Mouse (Mus musculus) kidney, postnatal 0 days (tissue): ENCODE measurements at regions not wholly inside any gene's neighbourhood (a gene's known extent, or its start where the extent isn't known, plus 50 kb on each side); places are given as distances from the start of the nearest gene placed in this dataset.

Experiments
- ATAC-seq: fragments of 200-750 bp; cut with Nextera tagmentation; replicated peaks from 2 replicates; pipeline ENCODE4 v1.8.0; 2017; ENCODE audit warnings: low read depth, moderate number of reproducible peaks, moderate TSS enrichment, moderate library complexity; ENCODE audit not compliant: low FRiP score
- DNase-seq: peaks from one replicate; pipeline ENCODE4 v3.0.0-alpha.2; 2016; ENCODE audit warnings: low spot score
- H3K27ac ChIP-seq: fragments of 300-500 bp; sonication (generic); 2 replicates; pipeline ENCODE4 v1.5.1; 2014; ENCODE audit warnings: mild to moderate bottlenecking
- H3K27me3 ChIP-seq: fragments of 300-500 bp; sonication (generic); 2 replicates; pipeline ENCODE4 v1.6.1; 2014; ENCODE audit warnings: low read length, mixed read lengths; ENCODE audit not compliant: insufficient read depth
- H3K36me3 ChIP-seq: fragments of 300-500 bp; sonication (generic); 2 replicates; pipeline ENCODE4 v1.6.1; 2014; ENCODE audit warnings: low read length, mixed read lengths; ENCODE audit not compliant: insufficient read depth
- H3K4me1 ChIP-seq: fragments of 300-500 bp; sonication (generic); replicated peaks from 2 replicates; pipeline ENCODE4 v1.6.1; 2014; ENCODE audit warnings: antibody characterized with exemption, low read length, mixed read lengths; ENCODE audit not compliant: insufficient read depth
- H3K4me2 ChIP-seq: fragments of 300-500 bp; sonication (generic); 2 replicates; pipeline ENCODE4 v1.6.1; 2014; ENCODE audit warnings: mild to moderate bottlenecking, low read length, moderate library complexity, mixed read lengths
- H3K4me3 ChIP-seq: fragments of 300-500 bp; sonication (generic); replicated peaks from 2 replicates; pipeline ENCODE4 v1.5.1; 2014; ENCODE audit warnings: low read depth, low read length
- H3K9ac ChIP-seq: fragments of 300-500 bp; sonication (generic); 2 replicates; pipeline ENCODE4 v1.6.1; 2014; ENCODE audit warnings: low read depth, low read length
- H3K9me3 ChIP-seq: fragments of 300-500 bp; sonication (generic); replicated peaks from 2 replicates; pipeline ENCODE4 v1.6.1; 2016; ENCODE audit warnings: low read length, inconsistent platforms, mixed read lengths
- CTCF ChIP-seq: IDR thresholded peaks from 2 replicates; pipeline ENCODE4 v1.5.1; 2016; ENCODE audit warnings: antibody characterized with exemption, low read depth, mild to moderate bottlenecking, moderate library complexity
- WGBS: fragments of 180-500 bp; shearing (Covaris S2); extraction: QIAGEN DNeasy Blood & Tissue Kit; methylation state at CpG from one replicate; pipeline ENCODE4 v1.1.7; 2014; 5-methylcytosine and 5-hydroxymethylcytosine counted together

- no peak for TF ChIP-seq CTCF
- no peak for DNase-seq
- Histone ChIP-seq H3K9ac (no peak overlapping the region), H3K4me3 (no peak overlapping the region), H3K27ac (no peak overlapping the region), H3K27me3 (no peaks in the 10 kb centered on the region), H3K9me3 (no peaks in the 10 kb centered on the region), H3K36me3 (no peaks in the 10 kb centered on the region), H3K4me2 (no peak overlapping the region), H3K4me1 (no peaks in the 10 kb centered on the region)
- no peak for ATAC-seq
- WGBS: 84% methylated on average over 6 of the region's 6 CpGs
These were observed 55.0 kb upstream of the Uqcrfs1 start for GRCm38 (mm10) chr13:30600194-30600593.

DNA sequence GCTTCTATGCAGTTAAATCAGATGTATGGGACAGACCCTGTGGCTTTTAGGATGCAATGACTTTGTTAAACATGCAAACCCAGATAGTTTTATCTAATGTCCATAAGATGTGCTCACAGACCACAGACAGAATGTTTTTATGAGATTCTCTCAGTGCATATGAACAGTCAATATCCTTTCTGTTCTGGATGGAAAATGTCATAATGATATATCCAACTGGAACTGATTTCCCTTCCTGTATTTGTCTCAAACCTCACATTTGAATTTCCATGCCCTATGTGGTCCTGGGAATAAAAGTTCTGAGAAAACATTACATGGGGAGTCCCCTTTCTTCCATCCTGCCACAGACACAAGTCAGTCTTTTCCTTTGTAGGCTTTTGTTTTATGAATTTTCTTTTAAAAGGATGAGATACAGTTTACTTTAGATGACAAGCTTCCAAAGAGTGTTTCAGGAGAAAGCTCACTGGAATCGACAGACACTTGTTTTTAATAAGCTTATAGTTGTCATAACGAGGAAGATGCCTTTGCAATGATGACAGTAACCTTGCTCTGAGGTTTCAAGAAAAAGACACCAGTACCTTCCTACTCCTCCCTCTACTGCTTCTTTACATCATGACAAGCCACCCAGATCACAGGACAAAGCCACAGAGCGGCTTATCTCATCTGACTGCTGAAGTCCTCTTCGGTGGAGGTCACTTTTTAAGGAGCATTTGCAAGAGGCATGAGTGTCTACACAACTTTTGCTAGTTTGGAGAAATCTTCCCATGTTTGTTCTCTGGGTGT is 55.7 kb upstream of the Uqcrfs1 start:
- no peak overlapping the region for H3K27ac ChIP-seq
- 89% methylated on average over 4 of the region's 4 CpGs for WGBS
- H3K9ac ChIP-seq: no peak overlapping the region
- no peak overlapping the region for H3K4me3 ChIP-seq
- no peak for TF ChIP-seq CTCF
- DNase-seq (no peak), ATAC-seq (no peak)
- H3K9me3 ChIP-seq: no peaks in the 10 kb centered on the region
- no peaks in the 10 kb centered on the region for H3K36me3 ChIP-seq
- no peak overlapping the region for H3K4me2 ChIP-seq
- H3K4me1 ChIP-seq: no peaks in the 10 kb centered on the region
- H3K27me3 ChIP-seq: no peaks in the 10 kb centered on the region

DNA sequence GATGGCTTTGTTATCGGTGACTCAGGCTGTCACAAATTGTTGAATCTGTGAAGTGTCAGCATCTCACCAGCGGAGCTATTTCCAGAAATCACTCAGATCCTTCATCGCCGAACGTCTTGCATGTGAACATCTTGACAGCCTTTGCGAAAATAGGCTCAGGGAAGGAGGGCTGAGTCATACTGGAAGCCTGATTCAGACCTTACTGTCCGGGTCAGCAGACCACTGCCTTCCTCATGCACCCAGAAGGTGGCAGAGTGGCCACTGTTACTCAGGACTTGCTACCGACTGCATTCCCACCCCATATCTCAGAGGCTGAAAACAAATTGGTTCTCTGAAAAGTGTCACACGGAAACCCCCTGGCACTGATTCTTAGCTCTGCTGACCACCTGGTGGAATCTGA is 55.9 kb upstream of the Dusp22 start:
- Histone ChIP-seq H3K4me2 (no peak overlapping the region), H3K4me1 (no peaks in the 10 kb centered on the region), H3K27ac (no peak overlapping the region), H3K9me3 (no peaks in the 10 kb centered on the region), H3K4me3 (no peak overlapping the region), H3K27me3 (no peaks in the 10 kb centered on the region), H3K36me3 (no peaks in the 10 kb centered on the region), H3K9ac (no peak overlapping the region)
- whole genome bisulfite sequencing: 72% methylated on average over 9 of the region's 9 CpGs
- DNase-seq: no peak
- TF ChIP-seq CTCF: peak; percentile 54
- no peak for ATAC-seq

- H3K27me3 ChIP-seq: no peaks in the 10 kb centered on the region
- no peaks in the 10 kb centered on the region for H3K36me3 ChIP-seq
- 64% methylated on average over 2 of the region's 2 CpGs for WGBS
- no peak overlapping the region for H3K9ac ChIP-seq
- no peak for DNase-seq
- H3K4me1 ChIP-seq: no peaks in the 10 kb centered on the region
- ATAC-seq: no peak
- no peaks in the 10 kb centered on the region for H3K9me3 ChIP-seq
- no peak overlapping the region for H3K4me3 ChIP-seq
- H3K4me2 ChIP-seq: no peak overlapping the region
- no peak for TF ChIP-seq CTCF
- H3K27ac ChIP-seq: no peak overlapping the region
These were observed 52.5 kb upstream of the Dusp22 start for GRCm38 (mm10) chr13:30607343-30607742.

DNA sequence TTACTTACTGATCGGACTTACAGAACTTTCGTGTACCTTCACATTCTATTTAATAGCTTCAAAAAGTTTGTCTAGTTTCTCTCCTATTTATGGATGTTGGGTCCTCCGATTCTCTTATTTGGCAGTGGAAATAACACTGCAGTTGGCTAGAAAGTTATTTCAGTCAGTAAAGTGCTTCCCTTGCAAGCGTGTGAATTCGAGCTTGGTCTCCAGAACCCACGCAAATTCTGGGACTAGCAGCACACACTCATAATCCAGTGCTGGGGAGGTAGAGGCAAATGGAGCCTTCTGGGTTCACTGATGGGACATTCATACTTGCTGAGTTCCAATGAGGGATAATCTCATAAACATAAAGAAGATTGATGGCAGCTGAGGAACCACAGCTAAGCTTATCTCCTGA is 51.9 kb upstream of the Dusp22 start:
- no peak for DNase-seq
- Histone ChIP-seq H3K27me3 (no peaks in the 10 kb centered on the region), H3K36me3 (no peaks in the 10 kb centered on the region), H3K9me3 (no peaks in the 10 kb centered on the region), H3K4me2 (no peak overlapping the region), H3K9ac (no peak overlapping the region), H3K27ac (no peak overlapping the region), H3K4me1 (no peaks in the 10 kb centered on the region), H3K4me3 (no peak overlapping the region)
- TF ChIP-seq CTCF: no peak
- 82% methylated on average over 6 of the region's 6 CpGs for WGBS
- no peak for ATAC-seq

DNA sequence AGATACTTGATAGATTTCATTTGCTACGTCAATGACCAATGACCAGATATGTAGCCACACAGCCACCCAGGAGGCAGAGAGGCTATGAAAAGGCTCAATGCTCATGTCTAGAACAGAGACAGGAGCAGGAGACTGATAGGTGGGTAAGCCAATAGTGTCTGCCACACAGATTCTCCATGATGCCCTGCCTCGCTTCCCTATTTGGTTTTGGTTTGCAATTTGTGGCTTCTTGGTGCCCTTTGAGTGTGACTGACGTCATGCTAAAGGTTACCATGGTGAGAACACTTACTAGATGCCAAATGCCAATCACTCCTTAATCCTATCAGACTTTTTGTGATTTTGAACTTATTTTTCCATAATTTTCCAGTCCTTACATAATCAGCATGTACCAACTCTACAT is 50.0 kb upstream of the Dusp22 start:
- no peak for ATAC-seq
- no peak overlapping the region for H3K4me3 ChIP-seq
- 91% methylated on average over 3 of the region's 3 CpGs for WGBS
- TF ChIP-seq CTCF: no peak
- H3K27me3 ChIP-seq: no peaks in the 10 kb centered on the region
- H3K4me2 ChIP-seq: no peak overlapping the region
- no peaks in the 10 kb centered on the region for H3K4me1 ChIP-seq
- no peak for DNase-seq
- no peaks in the 10 kb centered on the region for H3K9me3 ChIP-seq
- H3K9ac ChIP-seq: no peak overlapping the region
- H3K36me3 ChIP-seq: no peaks in the 10 kb centered on the region
- H3K27ac ChIP-seq: no peak overlapping the region
